Mouse (Mus musculus): ENCODE results near the gene Rftn1. TPM values are rescaled to one million over a fixed set of nuclear protein-coding genes. Genes with fewer than 3 reads are reported as not detected.

The Rftn1 gene
- total and polyA plus RNA-seq, 3 experiments, result 41.5 to 50.5 (median 49.4) TPM

DNA sequence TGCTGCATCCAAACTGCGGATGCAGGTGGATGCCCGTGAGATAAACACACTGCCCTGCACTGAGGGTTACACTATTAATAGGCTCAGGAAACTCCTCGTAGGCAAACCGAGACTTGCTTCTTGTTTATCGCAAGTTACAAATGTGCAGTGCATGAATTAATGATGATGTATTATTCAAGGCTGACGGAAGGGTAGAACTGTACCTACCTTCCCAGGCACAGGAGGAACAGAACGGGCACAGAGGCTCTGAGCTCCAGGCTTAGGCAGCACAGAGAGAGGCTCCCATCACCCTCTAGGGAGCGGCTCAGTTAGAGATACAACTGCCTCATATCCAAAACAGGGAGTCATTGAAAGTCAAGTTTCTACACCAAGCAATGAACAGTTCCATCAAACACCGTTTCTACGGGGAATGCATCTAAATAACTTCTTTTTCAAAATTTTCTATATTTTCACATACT, 121.8 kb downstream of the Rftn1 start:
- intact Hi-C loops (cut with DNase I), result no loop called here
- TF ChIP-seq CTCF (IDR thresholded peaks at IDR 0.05) (no peak), EP300 (IDR thresholded peaks at IDR 0.05; ENCODE audit: insufficient read depth, low read depth, low read length) (no peak), POLR2A (IDR thresholded peaks at IDR 0.05; ENCODE audit: insufficient read depth, low read depth, low read length) (no peak)
- Histone ChIP-seq H3K4me1 (ENCODE audit: control insufficient read depth, insufficient read depth, low read length) (peaks cover 4% of the 10 kb centered on the region; the same call in 1 of the 2 replicates), H3K27ac (no peak overlapping the region; the same call in 1 of the 2 replicates), H3K36me3 (ENCODE audit: control insufficient read depth, insufficient read depth, low read length) (peaks cover 4% of the 10 kb centered on the region), H3K4me3 (no peak overlapping the region), H3K79me2 (replicated peaks; ENCODE audit: control insufficient read depth, insufficient read depth, low read length) (no peaks in the 10 kb centered on the region), H3K9ac (ENCODE audit: low read depth, low read length) (no peak overlapping the region), H3K27me3 (ENCODE audit: control insufficient read depth, insufficient read depth, low read length) (no peaks in the 10 kb centered on the region)
- DNase-seq, result no peak
- 71% methylated on average over 10 of the region's 10 CpGs for WGBS

- no peak overlapping the region for H3K9ac ChIP-seq (ENCODE audit: low read depth, low read length)
- DNase-seq, result no peak
- intact Hi-C loops (cut with DNase I), result no loop called here
- peaks cover 4% of the 10 kb centered on the region for H3K36me3 ChIP-seq (ENCODE audit: control insufficient read depth, insufficient read depth, low read length)
- peaks cover 4% of the 10 kb centered on the region; the same call in 1 of the 2 replicates for H3K4me1 ChIP-seq (ENCODE audit: control insufficient read depth, insufficient read depth, low read length)
- no peaks in the 10 kb centered on the region for H3K27me3 ChIP-seq (ENCODE audit: control insufficient read depth, insufficient read depth, low read length)
- 84% methylated on average over 5 of the region's 5 CpGs for WGBS
- no peak overlapping the region for H3K4me3 ChIP-seq
- no peaks in the 10 kb centered on the region for H3K79me2 ChIP-seq (replicated peaks; ENCODE audit: control insufficient read depth, insufficient read depth, low read length)
- TF ChIP-seq POLR2A (IDR thresholded peaks at IDR 0.05; ENCODE audit: insufficient read depth, low read depth, low read length) (no peak), CTCF (IDR thresholded peaks at IDR 0.05) (no peak), EP300 (IDR thresholded peaks at IDR 0.05; ENCODE audit: insufficient read depth, low read depth, low read length) (no peak)
- H3K27ac ChIP-seq, result no peak overlapping the region
Observed at GRCm38 (mm10) chr17:50067774-50068680, 122.4 kb downstream of the Rftn1 start.

DNA sequence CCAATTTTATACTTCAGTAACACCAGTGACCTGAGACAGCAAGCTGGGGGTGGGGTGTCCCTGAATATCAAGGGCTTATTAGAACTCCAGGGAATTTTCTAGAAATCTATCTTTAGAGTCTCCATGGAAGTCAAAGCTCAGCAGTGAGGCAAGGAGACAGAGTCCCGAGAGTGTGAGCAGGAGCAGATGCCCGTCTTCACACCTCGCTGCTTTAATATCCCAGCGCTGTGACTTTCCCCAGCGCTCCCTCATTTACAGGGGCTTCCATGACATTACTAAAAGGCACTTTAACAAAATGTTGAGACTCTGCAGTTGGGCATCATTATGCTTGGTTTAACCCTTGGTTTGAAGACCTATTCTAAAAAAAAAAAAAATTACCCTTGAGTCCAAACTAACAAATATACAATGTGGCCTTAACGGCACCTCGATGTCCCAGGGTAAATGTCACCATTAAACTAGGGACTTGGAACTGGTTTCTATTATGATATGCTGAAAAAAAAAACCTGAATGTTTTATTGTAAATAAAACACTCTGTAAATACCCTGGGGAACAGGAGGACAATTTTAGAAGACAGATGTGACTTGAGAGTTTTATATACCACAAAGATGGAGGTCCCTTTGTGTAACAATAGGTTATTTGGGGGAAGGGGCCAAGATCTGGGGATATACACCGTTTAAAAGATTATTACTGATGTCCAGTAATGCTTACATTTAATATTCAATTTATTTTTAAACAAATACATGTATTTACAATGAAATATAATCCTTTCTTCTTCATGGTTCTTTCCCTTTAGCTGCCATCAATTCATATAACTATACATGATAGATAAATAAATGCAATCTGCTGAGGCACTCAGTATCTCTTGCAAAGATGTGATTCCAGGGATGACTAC, 123.4 kb downstream of the Rftn1 start:
- H3K27me3 ChIP-seq (ENCODE audit: control insufficient read depth, insufficient read depth, low read length), result no peaks in the 10 kb centered on the region
- H3K9ac ChIP-seq (ENCODE audit: low read depth, low read length), result no peak overlapping the region
- TF ChIP-seq EP300 (IDR thresholded peaks at IDR 0.05; ENCODE audit: insufficient read depth, low read depth, low read length) (no peak), CTCF (IDR thresholded peaks at IDR 0.05) (no peak), POLR2A (IDR thresholded peaks at IDR 0.05; ENCODE audit: insufficient read depth, low read depth, low read length) (no peak)
- peaks cover 8% of the 10 kb centered on the region for H3K4me1 ChIP-seq (ENCODE audit: control insufficient read depth, insufficient read depth, low read length)
- H3K4me3 ChIP-seq, result no peak overlapping the region
- intact Hi-C loops (cut with DNase I), result no loop called here
- DNase-seq, result no peak
- no peak overlapping the region for H3K27ac ChIP-seq
- H3K79me2 ChIP-seq (replicated peaks; ENCODE audit: control insufficient read depth, insufficient read depth, low read length), result no peaks in the 10 kb centered on the region
- peaks cover 7% of the 10 kb centered on the region for H3K36me3 ChIP-seq (ENCODE audit: control insufficient read depth, insufficient read depth, low read length)
- WGBS, result 87% methylated on average over 8 of the region's 8 CpGs

GRCm38 (mm10) chr17:50063832-50064627, 126.4 kb downstream of the Rftn1 start:
- TF ChIP-seq CTCF (IDR thresholded peaks at IDR 0.05) (no peak), EP300 (IDR thresholded peaks at IDR 0.05; ENCODE audit: insufficient read depth, low read depth, low read length) (no peak), POLR2A (IDR thresholded peaks at IDR 0.05; ENCODE audit: insufficient read depth, low read depth, low read length) (no peak)
- Histone ChIP-seq H3K27me3 (ENCODE audit: control insufficient read depth, insufficient read depth, low read length) (no peaks in the 10 kb centered on the region), H3K4me3 (no peak overlapping the region), H3K4me1 (ENCODE audit: control insufficient read depth, insufficient read depth, low read length) (peaks cover 15% of the 10 kb centered on the region), H3K9ac (ENCODE audit: low read depth, low read length) (no peak overlapping the region), H3K79me2 (replicated peaks; ENCODE audit: control insufficient read depth, insufficient read depth, low read length) (no peaks in the 10 kb centered on the region), H3K27ac (peak overlapping the region; percentile 61), H3K36me3 (ENCODE audit: control insufficient read depth, insufficient read depth, low read length) (peaks cover 9% of the 10 kb centered on the region)
- DNase-seq, result peak in 1 of 2 experiments; percentile 56
- WGBS, result 58% methylated on average over 13 of the region's 13 CpGs
- intact Hi-C loops (cut with DNase I), result loop anchor here (2.0 kb wide), 1 partner anchor 19 kb away; no protein-coding TSS in a partner anchor

- intact Hi-C loops (cut with DNase I), result no loop called here
- peak in 1 of 2 experiments; percentile 79 for DNase-seq
- Histone ChIP-seq H3K79me2 (replicated peaks; ENCODE audit: control insufficient read depth, insufficient read depth, low read length) (no peaks in the 10 kb centered on the region), H3K4me3 (no peak overlapping the region), H3K9ac (ENCODE audit: low read depth, low read length) (no peak overlapping the region), H3K4me1 (ENCODE audit: control insufficient read depth, insufficient read depth, low read length) (peaks cover 16% of the 10 kb centered on the region), H3K27me3 (ENCODE audit: control insufficient read depth, insufficient read depth, low read length) (no peaks in the 10 kb centered on the region), H3K27ac (peak overlapping the region; percentile 45), H3K36me3 (ENCODE audit: control insufficient read depth, insufficient read depth, low read length) (peaks cover 9% of the 10 kb centered on the region)
- TF ChIP-seq CTCF (IDR thresholded peaks at IDR 0.05) (no peak), EP300 (IDR thresholded peaks at IDR 0.05; ENCODE audit: insufficient read depth, low read depth, low read length) (peak; percentile 88), POLR2A (IDR thresholded peaks at IDR 0.05; ENCODE audit: insufficient read depth, low read depth, low read length) (no peak)
- WGBS, result 48% methylated on average over 4 of the region's 4 CpGs
Observed at GRCm38 (mm10) chr17:50062649-50063048, 127.8 kb downstream of the Rftn1 start.
